Mouse (Mus musculus) testis, adult 2 months (tissue): Measurements from ENCODE around the gene Fhl3. TPM values are rescaled to one million over a fixed set of nuclear protein-coding genes. Genes with fewer than 3 reads are reported as not detected.

Experiments used
- H3K27ac ChIP-seq: fragments of 200-500 bp; 2 replicates; pipeline ENCODE4 v1.5.1; 2012; ENCODE audit warnings: low read depth, low read length; ENCODE audit not compliant: control insufficient read depth, insufficient read depth
- H3K27me3 ChIP-seq: fragments of 200-500 bp; 2 replicates; pipeline ENCODE4 v1.6.1; 2012; ENCODE audit warnings: mild to moderate bottlenecking, low read length, moderate library complexity; ENCODE audit not compliant: control insufficient read depth, insufficient read depth
- H3K36me3 ChIP-seq: fragments of 200-500 bp; 2 replicates; pipeline ENCODE4 v1.6.1; 2012; ENCODE audit warnings: mild to moderate bottlenecking, low read length; ENCODE audit not compliant: control insufficient read depth, insufficient read depth
- H3K4me1 ChIP-seq: fragments of 200-500 bp; 2 replicates; pipeline ENCODE4 v1.6.1; 2012; ENCODE audit warnings: low read length; ENCODE audit not compliant: control insufficient read depth, insufficient read depth
- H3K4me3 ChIP-seq: fragments of 200-500 bp; 2 replicates; pipeline ENCODE4 v1.5.1; 2012; ENCODE audit warnings: low read depth, mild to moderate bottlenecking, low read length, moderate library complexity, mixed read lengths; ENCODE audit not compliant: control insufficient read depth
- CTCF ChIP-seq: fragments of 200-500 bp; IDR thresholded peaks from 2 replicates; pipeline ENCODE4 v1.5.1; 2012; ENCODE audit warnings: low read depth, mild to moderate bottlenecking, inconsistent platforms, low read length, moderate library complexity; ENCODE audit not compliant: control insufficient read depth, insufficient read depth, insufficient replicate concordance
- POLR2A ChIP-seq: fragments of 200-500 bp; IDR thresholded peaks from 2 replicates; pipeline ENCODE4 v1.6.1; 2012; ENCODE audit warnings: low read depth, mild to moderate bottlenecking, inconsistent platforms, low read length, moderate library complexity; ENCODE audit not compliant: control insufficient read depth
- polyA plus RNA-seq: library from polyadenylated mRNA; depleted of rRNA; stranded (reverse); fragments of >200 nt; gene quantifications from 2 replicates; pipeline ENCODE4 v1.2.3, GENCODE M21; 2012

Fhl3 gene
- polyA plus RNA-seq, 1 experiment, result 1.6 TPM

DNA sequence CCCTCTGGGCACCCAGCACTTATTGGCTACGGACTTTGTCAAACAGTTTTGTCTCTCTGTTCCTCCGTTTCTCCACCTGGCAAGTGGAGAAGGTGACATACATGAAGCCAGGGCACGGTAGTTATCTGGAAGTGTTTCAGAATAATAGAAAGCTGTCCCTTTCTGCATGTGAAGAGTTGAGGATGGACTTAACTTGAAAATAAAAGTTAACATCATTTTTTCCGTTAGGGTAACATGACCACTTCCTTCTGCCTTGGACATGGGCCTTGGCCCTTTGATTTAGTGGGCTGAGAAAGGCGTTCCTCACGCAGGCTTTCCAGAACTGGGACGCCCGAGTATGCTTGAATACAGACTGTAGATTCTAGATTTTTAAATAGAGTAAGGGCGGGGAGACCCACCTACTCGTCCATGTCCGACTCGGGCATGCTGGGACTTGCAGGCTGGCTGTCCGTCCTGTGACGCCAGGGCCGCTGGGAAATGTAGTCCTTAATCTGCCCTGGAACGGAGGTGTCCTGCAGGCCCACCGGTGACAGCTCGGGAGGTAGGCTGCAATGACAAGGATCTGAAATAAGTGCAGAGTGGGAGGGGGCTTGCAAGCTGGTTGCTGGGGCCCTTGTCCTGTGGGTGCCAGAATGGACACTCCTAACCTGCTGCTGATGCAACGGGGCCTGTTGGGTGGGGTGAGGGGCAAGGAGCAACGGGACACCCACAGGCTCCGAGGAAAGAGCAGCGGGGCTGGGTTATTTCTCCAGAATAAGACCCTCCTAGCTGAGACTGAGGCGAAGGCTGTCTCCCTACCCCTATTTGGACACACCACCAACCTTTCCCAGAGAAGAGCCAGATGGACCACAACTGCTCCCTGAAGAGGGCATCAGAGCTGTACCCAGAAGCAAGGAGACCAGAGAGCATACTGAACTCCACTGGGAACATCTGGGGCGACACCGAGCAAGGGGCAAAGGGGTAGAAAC, 41.2 kb downstream of the Fhl3 start, which contains the start of gene Inpp5b:
Gene Inpp5b, plus strand, starts transcription at position 475 of the 968 bp plus-strand sequence.
- H3K4me1 ChIP-seq, result peaks cover 7% of the 10 kb centered on the region

DNA sequence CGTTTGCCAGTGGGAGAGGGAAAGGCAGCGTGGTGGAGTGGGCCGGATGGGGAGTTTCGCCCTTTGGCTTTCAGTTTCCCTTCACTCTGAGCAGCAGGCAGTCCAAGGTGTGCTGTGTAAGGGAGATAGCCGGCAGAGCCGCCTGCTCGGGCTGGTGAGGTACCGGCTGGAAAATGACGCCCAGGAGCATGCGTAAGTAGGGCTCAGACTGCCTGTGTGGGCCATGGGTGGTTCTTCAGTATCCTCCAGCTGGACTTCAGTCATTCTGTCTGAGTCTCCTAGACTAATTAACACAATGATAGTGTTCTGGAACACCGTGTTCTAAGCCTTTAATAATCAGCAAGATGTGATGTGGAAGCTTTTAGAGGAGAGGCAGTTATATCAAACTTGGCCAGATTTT, 42.3 kb downstream of the Fhl3 start:
- TF ChIP-seq CTCF, result no peak
- TF ChIP-seq POLR2A, result no peak
- Histone ChIP-seq H3K36me3 (no peaks in the 10 kb centered on the region), H3K4me1 (peaks cover 7% of the 10 kb centered on the region), H3K27ac (peak overlapping the region; percentile 76), H3K27me3 (no peaks in the 10 kb centered on the region), H3K4me3 (no peak overlapping the region)

More for the DNA sequence above, 41.2 kb downstream of the Fhl3 start, which contains the start of gene Inpp5b:
- peak within 1 kb of the TSS; percentile 90 for H3K4me3 ChIP-seq
- H3K27me3 ChIP-seq, result no peaks in the 10 kb centered on the region
- H3K36me3 ChIP-seq, result no peaks in the 10 kb centered on the region
- H3K27ac ChIP-seq, result peak within 1 kb of the TSS; percentile 76
- TF ChIP-seq CTCF (no peak), POLR2A (peak; percentile 57)

DNA sequence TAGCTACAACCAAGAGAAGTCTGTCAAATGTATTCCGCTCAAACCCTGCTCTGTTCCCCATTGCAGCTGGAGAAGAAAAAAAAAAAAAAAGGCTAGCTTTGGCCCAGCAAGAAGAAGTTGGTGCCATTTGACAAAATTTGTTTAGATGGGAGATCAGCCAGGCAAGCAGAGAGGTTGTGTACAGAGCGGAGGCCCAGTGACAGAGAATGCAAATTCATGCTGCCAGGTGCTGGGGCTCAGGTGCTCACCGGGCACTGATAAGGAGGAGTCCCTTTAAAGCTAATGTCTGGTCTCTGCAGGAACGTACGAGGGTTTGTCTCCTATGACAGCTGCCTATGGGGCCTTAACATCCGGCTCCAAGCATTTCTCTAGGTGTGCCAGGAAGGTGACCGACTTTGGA, 46.1 kb downstream of the Fhl3 start:
- TF ChIP-seq CTCF, result no peak
- no peak for TF ChIP-seq POLR2A
- no peak overlapping the region for H3K4me3 ChIP-seq
- H3K27me3 ChIP-seq, result no peaks in the 10 kb centered on the region
- H3K36me3 ChIP-seq, result no peaks in the 10 kb centered on the region
- H3K4me1 ChIP-seq, result peaks cover 7% of the 10 kb centered on the region
- H3K27ac ChIP-seq, result no peak overlapping the region

DNA sequence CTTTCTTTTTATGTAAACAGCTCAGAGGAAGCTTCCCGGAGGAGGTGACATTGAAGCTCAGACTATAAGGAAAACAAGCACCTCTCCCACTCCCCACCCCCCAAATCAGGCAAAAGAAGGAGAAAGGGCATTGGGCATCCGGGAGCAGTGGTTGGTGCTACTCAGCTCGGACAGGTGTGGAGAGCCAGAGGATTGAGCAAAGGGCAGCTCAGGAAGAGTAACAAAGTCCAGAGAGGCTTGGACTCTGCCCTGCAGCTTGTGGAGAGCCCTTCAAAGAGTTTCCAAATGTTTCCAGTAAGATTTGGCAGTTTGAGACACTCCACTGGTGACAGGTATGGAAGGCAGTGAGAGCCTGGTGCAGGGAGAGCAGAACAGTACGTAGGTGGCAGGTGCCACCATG, 47.4 kb downstream of the Fhl3 start:
- H3K27ac ChIP-seq, result no peak overlapping the region
- H3K27me3 ChIP-seq, result no peaks in the 10 kb centered on the region
- peaks cover 9% of the 10 kb centered on the region for H3K4me1 ChIP-seq
- H3K4me3 ChIP-seq, result no peak overlapping the region
- H3K36me3 ChIP-seq, result no peaks in the 10 kb centered on the region
- TF ChIP-seq POLR2A (no peak), CTCF (no peak)

DNA sequence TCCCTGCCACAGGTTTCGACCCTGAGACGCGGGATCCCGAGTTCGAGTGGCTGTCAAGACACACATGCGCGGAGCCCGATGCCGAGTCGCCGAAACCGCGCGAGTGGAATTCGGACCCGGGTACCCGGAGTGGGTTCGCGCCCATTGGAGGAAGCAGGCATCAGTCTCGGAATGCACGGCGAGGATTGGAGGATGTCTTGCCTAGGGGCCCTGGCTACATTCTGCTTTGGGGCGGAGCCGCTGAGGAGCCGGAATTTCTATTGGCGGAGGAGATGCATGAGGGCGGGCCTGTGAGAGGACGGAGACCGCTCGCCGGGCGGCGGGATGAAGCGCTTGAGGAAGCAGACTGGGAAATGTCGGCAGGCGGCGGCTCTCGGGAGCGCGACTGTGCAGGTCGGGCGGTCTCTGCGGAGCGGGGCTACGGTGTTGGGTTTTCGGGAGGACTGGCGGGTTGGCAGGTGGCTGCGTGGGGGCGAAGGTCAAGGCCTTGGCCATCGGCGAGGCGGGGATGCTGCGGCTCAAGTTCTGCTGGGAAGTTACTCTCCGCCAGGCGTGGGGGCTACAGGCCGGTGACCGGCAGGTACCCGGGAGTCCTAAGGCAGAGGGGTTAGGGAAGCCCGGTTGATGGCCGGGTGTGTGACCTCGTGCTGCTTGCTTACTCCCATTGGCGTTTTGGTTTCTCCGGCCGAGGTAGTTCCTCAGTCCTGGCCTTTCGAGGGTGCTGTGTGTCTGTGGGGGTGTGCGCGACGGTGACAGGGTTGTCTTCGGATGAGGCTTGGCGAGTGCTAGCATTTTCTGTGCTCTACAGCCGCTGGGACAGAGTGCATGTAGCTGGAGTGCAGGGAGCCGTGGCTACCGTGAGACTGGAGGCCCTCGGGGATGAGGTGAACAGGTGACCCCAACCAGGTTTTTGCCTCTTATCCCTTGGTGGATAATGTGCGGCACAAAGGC, 51.1 kb downstream of the Fhl3 start:
- Histone ChIP-seq H3K27me3 (no peaks in the 10 kb centered on the region), H3K4me3 (peak overlapping the region; percentile 99), H3K27ac (peak overlapping the region; percentile 86), H3K4me1 (peaks cover 9% of the 10 kb centered on the region), H3K36me3 (no peaks in the 10 kb centered on the region)
- TF ChIP-seq CTCF, result no peak
- TF ChIP-seq POLR2A, result peak; percentile 60; the same call in 1 of the 2 replicates

DNA sequence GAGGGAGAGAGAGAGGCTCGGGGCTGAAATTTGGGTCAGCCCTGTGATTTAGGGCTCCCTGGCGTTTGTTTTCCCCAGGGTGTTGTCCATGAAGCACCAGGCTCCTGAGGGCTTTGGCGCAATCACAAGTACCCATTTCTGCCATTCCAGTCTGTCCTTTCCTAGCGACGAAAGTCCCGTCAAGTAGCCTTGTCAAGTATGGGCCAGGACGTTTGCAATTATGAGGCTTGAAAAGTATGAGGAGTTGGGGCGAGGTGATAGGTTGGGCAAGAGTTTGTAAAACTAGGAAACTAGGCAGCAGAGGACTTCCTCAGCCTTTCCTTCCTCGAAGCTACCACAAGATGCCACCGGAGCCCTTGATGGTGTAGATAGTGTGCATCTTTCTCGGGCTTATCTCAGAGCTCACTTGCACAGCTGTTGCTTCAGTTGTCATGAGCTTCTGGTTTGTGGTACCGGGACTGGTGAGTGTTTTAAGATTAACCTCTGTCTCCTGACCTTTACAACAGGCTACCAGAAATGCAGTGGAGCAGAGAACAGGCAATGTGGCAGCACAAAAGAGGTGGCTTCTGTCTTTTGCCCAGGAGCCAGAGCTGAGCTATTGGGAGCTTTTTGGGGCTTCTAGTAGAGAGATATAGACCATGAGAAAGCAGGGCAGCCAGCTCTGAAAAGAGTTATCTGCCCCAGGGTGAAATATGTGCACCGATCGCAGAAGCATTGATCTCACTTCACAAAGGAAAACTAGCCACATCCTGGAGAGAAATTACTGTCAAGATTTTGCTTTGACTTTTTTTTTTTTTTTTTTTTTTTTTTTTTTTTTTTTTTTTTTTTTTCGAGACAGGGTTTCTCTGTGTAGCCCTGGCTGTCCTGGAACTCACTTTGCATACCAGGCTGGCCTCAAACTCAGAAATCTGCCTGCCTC, 52.0 kb downstream of the Fhl3 start:
- Histone ChIP-seq H3K36me3 (no peaks in the 10 kb centered on the region), H3K4me1 (peaks cover 9% of the 10 kb centered on the region), H3K4me3 (peak overlapping the region; percentile 99), H3K27me3 (no peaks in the 10 kb centered on the region), H3K27ac (peak overlapping the region; percentile 86)
- no peak for TF ChIP-seq CTCF
- no peak for TF ChIP-seq POLR2A
